Mouse (Mus musculus) mature B cell (primary cell): ENCODE data around the gene Tmem107.

Experiments
- in situ Hi-C: fragments of 300-500 bp; cut with MboI; formaldehyde crosslinking; loops from 2 replicates; pipeline ENCODE4 v1.14.3; 2019

The Tmem107 gene

GRCm38 (mm10) chr11:69059975-69060411 lies 10.6 kb upstream of the Tmem107 start:
- in situ Hi-C loops = loop anchor here (5.0 kb wide), 1 partner anchor 62 kb away; the partner anchor contains the start of genes 9130213A22Rik and Hes7

- in situ Hi-C loops = loop anchor here (5.0 kb wide), 1 partner anchor 62 kb away; the partner anchor contains the start of genes 9130213A22Rik and Hes7
Measured at GRCm38 (mm10) chr11:69060448-69061254, 10.0 kb upstream of the Tmem107 start.

- in situ Hi-C loops = loop anchor here (5.0 kb wide), 1 partner anchor 61 kb away; the partner anchor contains the start of genes 9130213A22Rik and Hes7
Measured at GRCm38 (mm10) chr11:69061255-69061912, 9.2 kb upstream of the Tmem107 start.

GRCm38 (mm10) chr11:69062194-69062760 lies 8.3 kb upstream of the Tmem107 start:
- in situ Hi-C loops = loop anchor here (5.0 kb wide), 1 partner anchor 60 kb away; the partner anchor contains the start of genes 9130213A22Rik and Hes7

- in situ Hi-C loops = loop anchor here (5.0 kb wide), 1 partner anchor 60 kb away; the partner anchor contains the start of genes 9130213A22Rik and Hes7
Measured at GRCm38 (mm10) chr11:69062761-69063224, 7.8 kb upstream of the Tmem107 start.

- in situ Hi-C loops = loop anchor here (5.0 kb wide), 1 partner anchor 59 kb away; the partner anchor contains the start of genes 9130213A22Rik and Hes7
Measured at GRCm38 (mm10) chr11:69063413-69064201, 7.0 kb upstream of the Tmem107 start.

GRCm38 (mm10) chr11:69064259-69065133 lies 6.1 kb upstream of the Tmem107 start:
- in situ Hi-C loops = loop anchor here (5.0 kb wide), 1 partner anchor 58 kb away; the partner anchor contains the start of genes 9130213A22Rik and Hes7

- in situ Hi-C loops = no loop called here
Measured at GRCm38 (mm10) chr11:69065394-69065925, 5.1 kb upstream of the Tmem107 start.

- in situ Hi-C loops = no loop called here
Measured at GRCm38 (mm10) chr11:69066163-69066861, 4.3 kb upstream of the Tmem107 start.

GRCm38 (mm10) chr11:69066956-69067355 lies 3.6 kb upstream of the Tmem107 start:
- in situ Hi-C loops = no loop called here

- in situ Hi-C loops = no loop called here
Measured at GRCm38 (mm10) chr11:69067601-69068000, 3.0 kb upstream of the Tmem107 start.

- in situ Hi-C loops = no loop called here
Measured at GRCm38 (mm10) chr11:69070093-69070492, 513 bp upstream of the Tmem107 start.

GRCm38 (mm10) chr11:69071262-69071661 lies 656 bp downstream of the Tmem107 start:
- in situ Hi-C loops = no loop called here

- in situ Hi-C loops = no loop called here
Measured at GRCm38 (mm10) chr11:69072234-69072633, 1.6 kb downstream of the Tmem107 start.

GRCm38 (mm10) chr11:69072666-69073064 lies 2.1 kb downstream of the Tmem107 start:
- in situ Hi-C loops = no loop called here

- in situ Hi-C loops = no loop called here
Measured at GRCm38 (mm10) chr11:69073065-69073888, 2.7 kb downstream of the Tmem107 start.

GRCm38 (mm10) chr11:69073951-69074775 lies 3.6 kb downstream of the Tmem107 start:
- in situ Hi-C loops = no loop called here

- in situ Hi-C loops = no loop called here
Measured at GRCm38 (mm10) chr11:69074776-69075069, 4.1 kb downstream of the Tmem107 start.
